Mouse (Mus musculus): ENCODE measurements around the gene Ankdd1b.

Ankdd1b gene

DNA sequence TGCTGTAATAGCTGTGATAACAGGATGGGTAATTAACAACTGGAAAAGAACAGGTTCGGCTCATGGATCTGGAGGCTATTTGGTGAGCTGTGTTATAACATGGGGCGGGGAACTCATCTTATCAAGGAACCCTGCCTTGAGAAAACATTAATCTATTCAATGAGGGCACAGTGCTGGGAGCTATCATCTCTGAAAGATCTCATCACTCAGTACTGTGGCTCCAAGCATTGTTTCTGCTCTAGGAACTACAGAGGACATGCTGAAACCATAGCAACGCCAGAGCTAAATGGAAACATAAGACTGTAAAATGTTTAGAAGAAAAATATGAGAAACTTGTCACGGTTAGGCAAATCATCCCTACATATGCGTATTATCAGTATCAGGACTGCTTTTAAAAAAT, 13.0 kb downstream of the Ankdd1b start:
- DNase-seq (ENCODE audit: extremely low read depth, insufficient read length, low spot score) = no peak

DNA sequence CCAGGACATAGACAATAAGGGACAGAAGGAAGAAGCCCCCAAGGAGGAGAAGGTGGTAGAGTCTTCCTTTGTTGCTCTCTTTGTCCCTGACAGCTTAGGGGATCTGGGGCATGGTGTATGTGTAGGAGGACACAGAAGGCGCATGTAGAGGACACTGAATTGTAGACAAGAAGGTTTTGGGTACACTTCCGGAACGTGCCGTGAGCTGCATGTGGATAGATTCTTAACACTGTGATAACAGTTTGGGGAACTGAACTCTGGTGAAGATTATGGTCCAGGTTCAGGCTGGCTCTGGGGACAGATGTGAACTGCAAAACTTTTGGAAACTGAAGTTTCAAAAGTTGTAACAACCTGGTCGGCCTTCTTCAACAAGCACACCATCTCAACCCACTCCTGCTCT, 13.4 kb downstream of the Ankdd1b start:
- no peak for DNase-seq (ENCODE audit: extremely low read depth, insufficient read length, low spot score)

DNA sequence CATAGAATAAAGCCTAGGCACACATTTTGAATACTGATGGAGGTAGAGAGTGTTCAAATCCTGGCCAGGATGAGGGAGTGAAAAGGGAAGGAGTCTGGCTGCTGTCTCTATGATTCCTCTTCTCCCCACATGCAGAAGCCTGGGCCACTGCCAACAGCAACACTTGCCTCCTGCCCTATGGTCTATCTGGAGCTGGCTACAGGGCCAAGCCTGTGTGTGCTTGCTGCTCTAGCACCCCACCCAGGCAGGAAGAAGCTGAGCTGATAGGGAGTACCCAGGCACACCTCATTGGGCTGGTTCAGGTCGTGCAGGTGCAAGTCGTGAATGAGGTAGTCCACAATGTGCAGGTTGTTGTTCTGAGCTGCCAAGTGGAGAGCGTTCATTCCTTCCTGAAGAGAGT, 16.7 kb downstream of the Ankdd1b start:
- DNase-seq (ENCODE audit: extremely low read depth, insufficient read length, low spot score) = no peak

DNA sequence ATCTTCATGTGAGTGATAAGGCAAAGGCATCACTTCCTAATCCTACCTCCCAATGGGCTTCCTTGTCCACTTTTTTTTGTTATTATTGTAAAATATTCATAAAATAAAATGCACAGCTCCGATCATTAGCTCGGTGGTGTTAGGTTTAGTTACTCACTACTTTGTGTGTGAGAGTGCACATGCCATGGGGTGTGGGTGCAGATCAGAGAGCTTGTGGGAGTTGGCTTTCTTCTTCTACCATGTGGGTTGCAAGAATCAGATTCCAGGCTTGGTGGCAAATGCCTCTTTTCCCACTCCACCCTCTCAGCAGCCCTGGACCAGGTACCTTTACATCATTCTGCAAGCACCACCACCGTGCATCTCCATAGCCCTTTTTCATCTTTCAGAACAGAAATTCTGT, 18.4 kb downstream of the Ankdd1b start:
- no peak for DNase-seq (ENCODE audit: extremely low read depth, insufficient read length, low spot score)

DNA sequence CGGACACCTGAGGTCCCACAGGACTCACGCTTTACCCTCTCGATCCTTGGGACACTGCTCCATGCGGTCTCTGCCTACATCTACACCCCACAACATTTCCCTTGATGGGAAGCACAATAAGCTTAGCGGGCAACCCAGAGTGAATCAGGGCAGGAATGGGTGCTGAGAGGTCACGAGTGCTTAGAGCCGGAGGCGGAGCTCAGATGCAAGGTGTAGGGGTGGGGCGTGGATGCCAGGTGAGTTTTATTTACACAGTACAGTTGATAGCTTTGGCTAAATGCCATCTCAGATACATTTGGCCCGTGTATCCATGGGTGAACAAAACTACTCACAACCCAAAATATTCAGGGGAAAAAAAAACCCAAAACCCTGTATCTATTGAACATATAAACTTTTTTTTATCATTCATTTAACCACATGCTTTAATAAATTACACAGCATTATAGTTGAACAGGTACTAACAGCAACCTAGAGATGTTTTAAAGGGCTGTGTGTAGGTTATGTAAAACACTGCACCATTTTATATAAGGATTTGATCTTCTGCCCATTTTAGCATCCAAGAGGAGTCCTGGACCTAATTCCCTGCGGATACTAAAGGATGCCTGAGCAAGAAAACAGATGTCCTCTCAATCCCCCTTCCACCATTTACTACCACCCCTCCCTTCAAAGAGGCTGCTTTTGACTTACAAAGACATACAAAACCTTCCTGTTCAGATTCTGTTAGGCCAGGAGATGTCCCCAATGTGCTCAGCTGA, 19.4 kb downstream of the Ankdd1b start:
- DNase-seq (ENCODE audit: extremely low read depth, insufficient read length, low spot score) = no peak

DNA sequence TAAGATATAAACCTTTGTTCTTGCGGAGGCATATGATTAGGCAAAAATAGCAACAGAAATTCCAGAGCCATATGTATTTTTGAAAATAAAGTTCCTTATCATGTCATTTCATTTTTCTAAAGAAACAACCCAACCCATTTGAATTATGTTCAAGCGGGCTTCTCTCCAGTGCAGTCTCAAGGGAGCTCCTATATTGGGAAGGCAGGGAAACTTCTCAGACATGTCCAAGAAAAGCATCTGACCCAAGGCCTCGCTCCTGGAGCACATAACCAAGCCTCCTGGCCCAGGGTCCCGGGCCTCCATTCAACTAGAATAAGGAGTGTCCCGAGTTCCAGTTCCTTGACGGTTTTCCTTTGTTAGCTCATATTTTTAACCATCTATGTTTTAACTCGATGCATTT, 20.1 kb downstream of the Ankdd1b start:
- no peak for DNase-seq (ENCODE audit: extremely low read depth, insufficient read length, low spot score)

DNA sequence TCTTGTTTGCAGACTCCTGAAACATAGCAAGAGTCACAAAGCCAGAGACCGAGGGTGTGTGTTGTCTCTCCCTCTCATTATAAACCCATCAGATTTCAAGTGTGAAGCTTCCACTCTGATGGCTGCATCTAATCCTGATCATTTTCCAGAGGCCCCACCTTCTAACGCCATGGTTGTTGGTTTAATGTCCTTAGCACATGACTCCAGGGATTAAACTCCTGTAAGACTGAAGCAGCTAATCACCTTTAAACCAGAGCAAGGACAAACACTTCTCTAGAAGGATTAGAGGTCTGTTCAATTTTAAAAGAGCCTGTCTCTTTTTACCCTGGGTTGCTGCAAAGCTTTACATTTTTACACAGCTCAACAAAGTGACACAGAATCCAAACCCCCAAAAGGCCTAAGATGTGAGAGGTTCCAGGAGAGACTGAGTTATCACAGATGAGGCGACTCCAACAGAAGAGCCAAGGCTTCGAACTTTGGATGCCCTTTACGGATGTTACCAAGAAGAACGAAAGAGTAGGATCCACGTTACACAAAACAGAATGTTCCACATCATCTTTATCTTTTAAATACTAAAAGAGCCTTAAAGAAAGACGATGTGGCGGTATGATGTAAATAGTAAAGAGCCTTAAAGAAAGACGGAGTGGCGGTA, 20.7 kb downstream of the Ankdd1b start:
- no peak for DNase-seq (ENCODE audit: extremely low read depth, insufficient read length, low spot score)

DNA sequence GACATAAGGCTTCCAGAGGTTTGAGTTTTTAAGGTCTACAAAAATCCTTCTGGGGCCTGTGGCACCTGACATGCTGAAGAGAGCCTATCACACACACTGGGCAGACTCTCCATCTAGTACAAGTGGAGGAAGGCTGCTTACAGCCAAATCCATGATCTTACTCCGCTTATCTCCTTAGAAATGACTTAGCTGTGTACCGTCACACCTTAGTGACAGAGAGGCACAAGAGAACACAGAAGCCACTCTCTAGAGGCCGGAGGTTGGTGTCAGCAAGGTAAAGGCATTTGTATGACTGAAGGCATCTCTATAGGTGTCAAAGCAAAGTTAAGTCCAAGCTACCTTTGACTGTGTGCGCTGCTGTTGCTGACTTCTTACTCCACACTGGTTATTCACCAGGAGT, 30.6 kb downstream of the Ankdd1b start:
- no peak for DNase-seq (ENCODE audit: extremely low read depth, insufficient read length, low spot score)

DNA sequence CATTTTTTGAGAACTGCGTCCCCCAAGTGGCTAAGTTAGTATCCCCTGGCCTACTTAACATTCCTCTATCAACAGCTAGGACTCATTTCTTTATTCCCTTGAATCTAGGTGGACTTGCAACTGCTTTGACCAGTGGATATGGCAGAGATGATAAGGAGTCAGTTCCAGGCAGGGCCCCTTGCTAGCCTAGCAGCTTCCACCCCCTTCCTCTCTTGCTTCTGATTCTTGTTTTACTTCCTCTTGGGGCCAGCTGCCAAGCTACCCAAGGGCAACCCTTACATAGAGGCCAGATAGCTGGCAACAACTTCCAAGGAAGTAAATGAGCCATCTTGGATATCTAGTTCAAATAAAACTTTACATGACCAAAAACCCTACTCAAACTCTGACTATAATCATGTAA, 34.1 kb downstream of the Ankdd1b start:
- DNase-seq (ENCODE audit: extremely low read depth, insufficient read length, low spot score) = no peak

DNA sequence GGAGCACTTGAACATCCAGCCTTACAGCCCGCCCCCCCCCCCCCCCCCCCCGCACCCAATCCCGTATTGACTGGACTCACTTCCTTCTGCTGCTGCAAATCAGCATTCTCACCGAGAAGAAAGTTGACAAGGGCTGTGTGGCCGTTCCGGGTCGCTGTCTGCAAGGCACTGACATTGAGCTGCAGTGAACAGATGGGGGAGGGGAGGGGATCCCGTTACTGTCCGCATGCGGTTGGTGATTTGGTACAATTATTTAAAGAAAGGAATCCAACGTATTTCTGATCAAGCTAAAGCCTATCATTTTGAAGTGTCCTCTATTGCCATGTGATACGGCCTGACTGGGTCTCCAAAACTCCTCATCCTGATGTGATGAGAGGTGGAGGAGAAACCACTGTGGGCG, 35.2 kb downstream of the Ankdd1b start:
- no peak for DNase-seq (ENCODE audit: extremely low read depth, insufficient read length, low spot score)

DNA sequence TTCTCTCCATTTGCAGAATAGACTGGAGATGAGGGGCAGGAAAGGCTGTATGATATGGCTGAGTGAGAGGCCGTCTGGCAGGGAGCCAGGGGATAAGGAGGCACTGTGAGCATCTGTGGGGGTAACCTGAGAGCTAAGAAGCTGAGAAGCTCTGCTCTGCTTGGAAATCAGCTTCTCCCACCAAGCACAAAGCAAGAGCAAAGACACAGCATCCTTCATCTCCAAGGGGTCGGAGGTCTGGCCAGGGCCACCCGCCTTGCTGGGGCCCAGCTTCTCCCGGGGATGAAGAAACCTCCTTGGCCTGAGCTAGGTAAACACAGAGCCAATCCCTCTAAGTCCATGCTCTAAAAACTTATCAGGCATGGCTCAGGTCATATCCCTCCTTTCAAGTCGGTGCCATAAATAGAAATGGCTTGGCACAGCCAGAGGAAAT, 36.1 kb downstream of the Ankdd1b start:
- no peak for DNase-seq (ENCODE audit: extremely low read depth, insufficient read length, low spot score)

DNA sequence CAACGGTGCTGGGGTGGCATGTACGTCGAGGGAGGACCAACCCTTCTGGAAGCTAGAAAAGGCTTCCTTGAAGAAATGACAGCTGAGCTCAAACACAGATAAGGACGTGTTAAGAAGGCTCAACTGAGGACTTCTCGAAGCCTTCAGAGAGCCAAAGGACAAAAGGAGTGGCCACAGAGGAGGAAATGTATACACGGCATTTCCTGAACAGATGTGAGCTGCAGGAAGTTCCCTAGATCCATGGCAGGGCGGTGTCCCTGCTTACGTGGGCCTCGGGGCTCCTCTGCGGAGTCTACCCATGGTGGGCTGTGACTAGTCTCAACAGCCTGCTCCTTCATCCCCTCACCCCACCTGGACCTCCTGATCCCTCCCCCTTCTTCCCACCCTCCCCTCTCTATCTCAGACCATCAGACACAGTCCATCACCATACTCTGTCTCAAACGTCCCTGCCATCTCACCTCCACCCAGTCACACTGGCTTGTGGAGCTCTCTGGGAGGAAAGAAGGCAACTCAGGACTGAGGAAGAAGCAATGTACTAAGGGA, 37.3 kb downstream of the Ankdd1b start:
- DNase-seq (ENCODE audit: extremely low read depth, insufficient read length, low spot score) = no peak

DNA sequence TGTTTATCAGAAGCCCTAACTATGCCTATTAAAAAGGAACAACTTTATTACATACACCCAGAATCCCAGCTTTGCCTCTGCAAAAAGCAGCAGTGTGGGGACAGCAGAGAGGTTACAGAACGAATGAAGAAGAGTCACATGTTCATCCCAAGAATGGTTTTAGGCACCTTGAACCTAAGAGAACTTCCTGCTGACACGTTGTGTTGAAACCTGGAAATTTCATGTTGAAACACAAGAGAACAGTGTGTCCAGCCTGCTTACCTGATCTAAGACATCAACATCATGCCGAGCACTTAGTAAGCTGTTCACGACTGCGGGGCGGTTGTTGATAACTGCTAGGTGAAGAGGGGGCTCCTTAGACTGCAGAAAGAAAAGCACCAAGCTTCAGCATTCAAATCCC, 38.0 kb downstream of the Ankdd1b start:
- DNase-seq (ENCODE audit: extremely low read depth, insufficient read length, low spot score) = no peak

DNA sequence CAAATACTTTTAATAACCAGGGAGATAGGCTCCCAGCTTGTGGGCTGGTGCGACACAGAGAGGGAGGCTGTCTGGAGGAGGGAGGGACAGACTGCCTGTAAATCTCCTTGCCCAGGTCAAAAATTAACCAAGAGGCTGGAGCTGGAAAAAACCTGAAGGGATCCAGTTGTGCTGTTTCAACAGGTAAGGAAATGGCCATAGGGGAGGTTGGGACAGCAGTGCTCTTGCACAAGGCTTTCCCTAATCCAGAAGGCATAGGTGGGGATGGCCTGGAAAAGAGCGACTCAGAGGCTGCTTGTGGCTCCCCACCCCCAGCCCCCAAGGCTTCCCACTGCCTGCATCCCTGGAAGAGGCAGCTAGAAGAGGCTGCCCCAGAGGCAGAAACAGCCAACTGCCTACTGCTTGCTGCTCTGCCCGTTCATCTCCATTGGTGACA, 38.6 kb downstream of the Ankdd1b start:
- no peak for DNase-seq (ENCODE audit: extremely low read depth, insufficient read length, low spot score)

DNA sequence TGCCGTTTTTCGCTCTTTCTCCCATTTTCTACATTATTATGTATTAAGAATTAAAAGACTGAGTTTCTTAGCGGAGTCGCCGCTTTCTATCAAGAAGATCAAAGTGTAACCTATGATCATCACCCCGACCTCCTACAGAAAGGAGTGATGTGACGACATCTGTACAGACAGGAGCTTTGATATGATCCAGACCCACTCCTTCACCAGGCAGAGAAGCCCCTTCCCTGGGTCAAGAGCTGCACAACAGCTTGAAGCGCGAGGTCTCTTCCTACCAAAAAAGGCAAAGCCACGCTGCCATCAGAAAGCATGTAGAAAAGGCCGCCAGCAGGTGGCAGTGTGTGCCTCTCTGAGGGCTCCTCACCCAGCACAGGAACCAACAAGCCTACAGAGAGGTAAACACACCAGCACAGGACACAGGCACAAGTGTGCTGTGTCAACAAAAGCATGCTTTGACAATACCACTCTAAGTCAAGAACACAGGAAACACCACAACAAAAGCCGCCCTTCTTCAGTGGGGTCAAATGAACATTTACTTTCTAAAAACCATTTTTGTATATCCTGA, 39.3 kb downstream of the Ankdd1b start:
- peak; percentile 24 for DNase-seq (ENCODE audit: extremely low read depth, insufficient read length, low spot score)

DNA sequence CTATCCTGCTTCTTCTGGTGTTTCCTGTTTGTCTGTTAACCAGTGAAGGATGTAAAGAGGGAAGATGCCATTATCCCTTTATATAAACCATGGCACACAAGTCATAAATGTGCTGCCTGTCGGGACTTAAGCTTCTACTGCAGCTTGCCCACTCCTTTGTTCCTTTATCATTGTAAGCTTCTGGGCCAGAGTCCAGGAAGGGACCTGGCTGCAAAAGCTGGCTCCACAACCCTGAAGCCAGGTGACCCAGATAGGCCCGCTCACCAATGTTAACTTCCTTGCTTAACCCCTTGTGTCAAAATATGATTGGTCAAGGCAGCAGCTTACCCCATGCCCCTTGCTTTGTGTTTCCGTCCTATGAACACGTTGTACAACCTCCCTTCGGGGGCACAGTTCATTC, 42.5 kb downstream of the Ankdd1b start:
- no peak for DNase-seq (ENCODE audit: extremely low read depth, insufficient read length, low spot score)

DNA sequence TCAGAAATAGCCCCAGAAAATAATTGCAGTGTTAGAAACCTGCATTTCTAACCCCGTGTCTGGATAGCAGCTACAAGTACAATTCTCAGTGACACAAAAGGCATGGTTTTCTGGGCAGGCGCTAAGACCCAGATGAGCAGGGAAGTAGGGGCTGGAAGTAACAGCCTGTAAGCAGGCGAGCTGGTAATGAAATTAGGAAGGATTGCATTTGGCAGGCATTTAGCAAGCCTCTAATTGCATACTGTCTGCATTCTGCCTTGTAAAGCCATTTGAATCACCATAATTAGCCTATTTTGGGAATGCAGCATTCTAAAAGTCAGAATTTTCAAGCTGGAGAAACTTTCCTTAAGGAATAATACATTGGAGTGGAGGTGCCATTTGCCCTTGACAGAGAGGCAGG, 45.0 kb downstream of the Ankdd1b start:
- no peak for DNase-seq (ENCODE audit: extremely low read depth, insufficient read length, low spot score)

DNA sequence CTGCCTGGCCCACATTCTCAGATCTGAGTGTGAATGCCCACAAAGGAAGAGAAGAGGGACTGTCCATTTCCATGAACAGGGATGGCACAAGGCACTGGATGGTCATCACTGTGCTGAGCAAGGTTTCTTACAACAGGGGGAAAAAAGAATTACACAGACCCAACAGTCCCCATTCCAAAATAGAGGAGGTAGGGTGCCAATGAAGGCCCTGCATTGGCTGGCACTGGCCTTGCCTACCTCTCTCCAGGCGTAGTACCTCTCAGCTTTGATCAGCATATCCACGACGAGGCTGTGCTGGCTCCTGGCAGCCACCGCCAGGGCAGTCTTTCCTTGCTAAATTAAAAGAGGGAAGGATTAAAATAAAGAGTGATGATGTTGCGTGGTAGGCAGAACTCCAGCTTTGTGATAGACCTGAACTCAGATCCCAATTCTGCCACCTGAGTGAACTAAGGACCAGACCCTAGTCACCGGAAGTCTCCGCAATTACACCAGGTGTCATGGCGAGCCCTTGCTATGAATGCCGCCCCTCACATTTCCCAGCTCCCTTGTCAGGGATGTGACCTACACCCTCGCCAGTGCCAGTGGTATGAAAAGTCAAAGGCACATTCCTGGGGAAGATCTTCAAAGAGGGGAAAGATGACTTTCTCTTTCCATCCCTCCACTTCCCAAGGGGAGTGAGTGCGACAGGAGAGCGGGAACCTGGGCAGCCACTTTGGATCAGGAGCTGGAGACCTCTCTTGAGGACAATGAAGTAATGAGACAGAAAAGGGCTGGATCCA, 46.3 kb downstream of the Ankdd1b start:
- no peak for DNase-seq (ENCODE audit: extremely low read depth, insufficient read length, low spot score)

DNA sequence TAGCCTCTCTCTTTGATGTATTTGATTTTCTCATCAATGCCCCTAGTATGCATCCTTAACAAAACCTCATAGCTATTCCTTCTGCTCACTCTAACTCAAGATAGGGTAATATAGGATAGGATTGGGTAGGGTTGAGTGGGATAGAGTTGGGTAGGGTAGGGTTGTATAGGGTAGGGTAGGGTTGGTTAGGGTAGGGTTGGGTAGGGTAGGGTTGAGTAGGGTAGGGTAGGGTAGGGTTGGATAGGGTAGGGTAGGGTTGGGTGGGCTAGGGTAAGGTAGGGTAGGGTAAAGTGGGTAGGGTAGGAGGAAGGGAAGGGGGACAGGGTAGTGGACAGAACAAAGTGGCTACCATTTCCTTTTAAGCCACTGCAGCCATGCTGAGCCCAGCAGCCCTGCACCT, 49.8 kb downstream of the Ankdd1b start:
- DNase-seq (ENCODE audit: extremely low read depth, insufficient read length, low spot score) = no peak

DNA sequence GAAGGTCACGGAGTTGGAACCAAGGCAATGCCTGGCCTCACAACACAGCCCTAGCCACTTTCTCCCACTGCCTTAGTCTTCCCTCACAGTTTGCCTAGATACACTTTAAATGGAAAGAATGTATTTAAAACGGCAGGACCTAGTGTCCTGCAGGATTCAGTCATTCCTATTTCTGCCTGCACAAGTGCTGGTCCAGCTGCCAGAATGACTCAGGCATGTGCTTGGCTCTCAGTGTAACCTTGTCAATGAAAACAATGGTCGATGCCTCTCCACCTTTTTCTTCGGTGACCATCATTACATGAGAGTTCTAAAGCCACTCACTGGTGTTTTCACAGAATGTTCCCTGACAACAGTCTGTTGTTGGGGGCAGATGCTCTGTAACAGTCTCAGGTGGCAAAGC, 52.5 kb downstream of the Ankdd1b start:
- no peak for DNase-seq (ENCODE audit: extremely low read depth, insufficient read length, low spot score)

DNA sequence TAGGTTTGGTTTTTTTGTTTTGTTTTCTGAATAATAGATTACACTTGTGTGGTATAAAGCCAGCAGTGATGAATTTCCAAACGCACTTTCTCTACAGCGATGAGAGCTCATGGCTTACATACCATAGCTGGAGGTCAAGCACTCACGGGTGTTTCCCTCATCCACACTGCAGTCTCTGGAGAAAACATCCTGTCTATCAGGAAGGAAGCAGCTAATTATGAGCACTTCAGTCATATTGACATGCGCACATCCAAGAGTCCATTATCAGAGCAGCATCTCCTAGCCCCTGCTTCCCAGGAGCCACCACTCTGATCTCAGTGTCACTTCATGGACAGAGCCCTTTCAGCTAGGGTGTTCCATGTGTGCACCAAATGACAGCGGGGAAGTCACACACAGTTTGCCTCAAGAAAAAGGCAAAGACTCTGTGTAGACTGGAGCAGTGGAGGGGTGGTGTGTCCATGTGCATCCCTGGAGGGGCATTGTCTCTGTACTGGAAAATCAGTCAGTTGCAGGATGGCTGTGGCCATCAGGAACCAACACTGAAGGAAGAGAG, 53.7 kb downstream of the Ankdd1b start:
- DNase-seq (ENCODE audit: extremely low read depth, insufficient read length, low spot score) = no peak
